Mouse (Mus musculus) heart, embryonic 16.5 days (tissue): ENCODE measurements around the gene Nup160. TPM values are rescaled to one million over a fixed set of nuclear protein-coding genes. Genes with fewer than 3 reads are reported as not detected.

Experiments used
- ATAC-seq: fragments of 200-750 bp; cut with Nextera tagmentation; replicated peaks from 2 replicates; pipeline ENCODE4 v1.8.0; 2017; ENCODE audit warnings: moderate number of reproducible peaks; ENCODE audit not compliant: insufficient read depth, low FRiP score; ENCODE audit errors: extremely low read depth
- H3K27ac ChIP-seq: fragments of 300-500 bp; sonication (generic); 2 replicates; pipeline ENCODE4 v1.5.1; 2014; ENCODE audit warnings: mild to moderate bottlenecking, low read length, control low read depth, moderate library complexity
- H3K27me3 ChIP-seq: fragments of 300-500 bp; sonication (generic); 2 replicates; pipeline ENCODE4 v1.6.1; 2014; ENCODE audit warnings: low read length, mixed read lengths; ENCODE audit not compliant: control insufficient read depth, insufficient read depth
- H3K36me3 ChIP-seq: fragments of 300-500 bp; sonication (generic); 2 replicates; pipeline ENCODE4 v1.6.1; 2014; ENCODE audit not compliant: control insufficient read depth, insufficient read depth
- H3K4me1 ChIP-seq: fragments of 300-500 bp; sonication (generic); 2 replicates; pipeline ENCODE4 v1.6.1; 2014; ENCODE audit warnings: low read length, mixed read lengths; ENCODE audit not compliant: control insufficient read depth, insufficient read depth
- H3K4me2 ChIP-seq: fragments of 300-500 bp; sonication (generic); 2 replicates; pipeline ENCODE4 v1.6.1; 2014; ENCODE audit warnings: low read depth, mild to moderate bottlenecking, control low read depth, low read length
- H3K4me3 ChIP-seq: fragments of 300-500 bp; sonication (generic); 2 replicates; pipeline ENCODE4 v1.5.1; 2014; ENCODE audit warnings: mild to moderate bottlenecking, control low read depth, low read length
- H3K9ac ChIP-seq: fragments of 300-500 bp; sonication (generic); 2 replicates; pipeline ENCODE4 v1.6.1; 2014; ENCODE audit warnings: low read length, control low read depth
- H3K9me3 ChIP-seq: fragments of 300-500 bp; sonication (generic); replicated peaks from 2 replicates; pipeline ENCODE4 v1.6.1; 2016; ENCODE audit warnings: low read length; ENCODE audit not compliant: control insufficient read depth
- WGBS: fragments of 180-500 bp; shearing (Covaris S2); extraction: QIAGEN DNeasy Blood & Tissue Kit; methylation state at CpG from one replicate; pipeline ENCODE4 v1.1.7; 2014; 5-methylcytosine and 5-hydroxymethylcytosine counted together
- polyA plus RNA-seq: library from polyadenylated mRNA; unstranded; fragments of >200 nt; fragmentation: Nextera tagmentation; extraction: Ambion mirVana; gene quantifications from 2 replicates; pipeline ENCODE4 v1.2.1, GENCODE M21; 2015

Gene Nup160
- polyA plus RNA-seq, 1 experiment from 2014 or later = 26.3 TPM

GRCm38 (mm10) chr2:90726818-90727217, 49.8 kb downstream of the Nup160 start:
- ATAC-seq = no peak
- Histone ChIP-seq H3K36me3 (peaks cover 60% of the 10 kb centered on the region), H3K4me2 (no peak overlapping the region), H3K4me1 (no peaks in the 10 kb centered on the region), H3K27me3 (no peaks in the 10 kb centered on the region), H3K9me3 (no peaks in the 10 kb centered on the region), H3K27ac (no peak overlapping the region), H3K4me3 (no peak overlapping the region), H3K9ac (no peak overlapping the region)
- WGBS = 95% methylated on average over 3 of the region's 3 CpGs

GRCm38 (mm10) chr2:90735326-90735725, 58.3 kb downstream of the Nup160 start:
- no peak overlapping the region for H3K4me3 ChIP-seq
- no peaks in the 10 kb centered on the region for H3K9me3 ChIP-seq
- no peaks in the 10 kb centered on the region for H3K27me3 ChIP-seq
- ATAC-seq = no peak
- WGBS = 93% methylated on average over 11 of the region's 11 CpGs
- no peak overlapping the region for H3K9ac ChIP-seq
- peaks cover 61% of the 10 kb centered on the region for H3K36me3 ChIP-seq
- no peaks in the 10 kb centered on the region for H3K4me1 ChIP-seq
- no peak overlapping the region for H3K4me2 ChIP-seq
- no peak overlapping the region for H3K27ac ChIP-seq

GRCm38 (mm10) chr2:90738801-90739200, 61.8 kb downstream of the Nup160 start:
- peaks cover 33% of the 10 kb centered on the region for H3K36me3 ChIP-seq
- no peak overlapping the region for H3K27ac ChIP-seq
- no peaks in the 10 kb centered on the region for H3K27me3 ChIP-seq
- WGBS = 90% methylated on average over 3 of the region's 3 CpGs
- H3K9me3 ChIP-seq = no peaks in the 10 kb centered on the region
- no peaks in the 10 kb centered on the region for H3K4me1 ChIP-seq
- H3K4me2 ChIP-seq = no peak overlapping the region
- no peak overlapping the region for H3K9ac ChIP-seq
- no peak for ATAC-seq
- no peak overlapping the region for H3K4me3 ChIP-seq

- no peaks in the 10 kb centered on the region for H3K4me1 ChIP-seq
- H3K9me3 ChIP-seq = no peaks in the 10 kb centered on the region
- H3K9ac ChIP-seq = no peak overlapping the region
- H3K27me3 ChIP-seq = no peaks in the 10 kb centered on the region
- no peak overlapping the region for H3K4me3 ChIP-seq
- 78% methylated on average over 3 of the region's 3 CpGs for WGBS
- H3K36me3 ChIP-seq = peaks cover 29% of the 10 kb centered on the region
- no peak overlapping the region for H3K27ac ChIP-seq
- no peak for ATAC-seq
- no peak overlapping the region for H3K4me2 ChIP-seq
Measured at GRCm38 (mm10) chr2:90739327-90739726, 62.3 kb downstream of the Nup160 start.

GRCm38 (mm10) chr2:90739921-90740320, 62.9 kb downstream of the Nup160 start:
- Histone ChIP-seq H3K27ac (no peak overlapping the region), H3K4me3 (no peak overlapping the region), H3K4me1 (no peaks in the 10 kb centered on the region), H3K27me3 (no peaks in the 10 kb centered on the region), H3K4me2 (no peak overlapping the region), H3K9me3 (no peaks in the 10 kb centered on the region), H3K36me3 (peaks cover 23% of the 10 kb centered on the region), H3K9ac (no peak overlapping the region)
- ATAC-seq = no peak
- 85% methylated on average over 5 of the region's 5 CpGs for WGBS

GRCm38 (mm10) chr2:90744285-90745052, 67.5 kb downstream of the Nup160 start:
- Histone ChIP-seq H3K36me3 (peaks cover 7% of the 10 kb centered on the region), H3K4me3 (peak overlapping the region; percentile 70), H3K27me3 (no peaks in the 10 kb centered on the region), H3K9me3 (no peaks in the 10 kb centered on the region), H3K9ac (peak overlapping the region; percentile 54), H3K4me1 (peaks cover 15% of the 10 kb centered on the region), H3K4me2 (peak overlapping the region; percentile 66), H3K27ac (peak overlapping the region; percentile 90)
- WGBS = 62% methylated on average over 12 of the region's 12 CpGs
- ATAC-seq = no peak

GRCm38 (mm10) chr2:90745053-90745678, 68.2 kb downstream of the Nup160 start, which contains the start of gene Fnbp4:
TSS of gene Fnbp4 (plus strand) at chr2:90745370.
- Histone ChIP-seq H3K4me3 (peak within 1 kb of the TSS; percentile 70), H3K27ac (peak within 1 kb of the TSS; percentile 90), H3K9me3 (no peaks in the 10 kb centered on the region), H3K4me1 (peaks cover 17% of the 10 kb centered on the region), H3K9ac (peak within 1 kb of the TSS; percentile 91), H3K27me3 (no peaks in the 10 kb centered on the region), H3K4me2 (peak within 1 kb of the TSS; percentile 69), H3K36me3 (peaks cover 9% of the 10 kb centered on the region)
- peak; percentile 99 for ATAC-seq
- under 1% methylated on average over 44 of the region's 44 CpGs for WGBS

GRCm38 (mm10) chr2:90745740-90746537, 68.9 kb downstream of the Nup160 start:
- peaks cover 14% of the 10 kb centered on the region for H3K36me3 ChIP-seq
- H3K4me3 ChIP-seq = peak overlapping the region; percentile 70
- peaks cover 17% of the 10 kb centered on the region for H3K4me1 ChIP-seq
- H3K27me3 ChIP-seq = no peaks in the 10 kb centered on the region
- H3K27ac ChIP-seq = peak overlapping the region; percentile 90
- no peaks in the 10 kb centered on the region for H3K9me3 ChIP-seq
- H3K4me2 ChIP-seq = peak overlapping the region; percentile 69
- ATAC-seq = peak; percentile 28
- WGBS = under 1% methylated on average over 54 of the region's 54 CpGs
- peak overlapping the region; percentile 91 for H3K9ac ChIP-seq

- H3K36me3 ChIP-seq = peaks cover 19% of the 10 kb centered on the region
- 9% methylated on average over 4 of the region's 4 CpGs for WGBS
- peak overlapping the region; percentile 91 for H3K9ac ChIP-seq
- H3K4me3 ChIP-seq = peak overlapping the region; percentile 70
- ATAC-seq = no peak
- H3K4me1 ChIP-seq = peaks cover 17% of the 10 kb centered on the region
- no peak overlapping the region; the same call in none of the 2 replicates for H3K27ac ChIP-seq
- no peaks in the 10 kb centered on the region for H3K27me3 ChIP-seq
- H3K4me2 ChIP-seq = peak overlapping the region; percentile 69
- H3K9me3 ChIP-seq = no peaks in the 10 kb centered on the region
Measured at GRCm38 (mm10) chr2:90746538-90746865, 69.5 kb downstream of the Nup160 start.
